Mouse (Mus musculus) cerebellum, adult 9-11 months (tissue): Measurements from ENCODE around the gene Git1.

Experiments
- DNase-seq: peaks from one replicate; pipeline ENCODE4 v3.0.0; 2022

Git1 gene

DNA sequence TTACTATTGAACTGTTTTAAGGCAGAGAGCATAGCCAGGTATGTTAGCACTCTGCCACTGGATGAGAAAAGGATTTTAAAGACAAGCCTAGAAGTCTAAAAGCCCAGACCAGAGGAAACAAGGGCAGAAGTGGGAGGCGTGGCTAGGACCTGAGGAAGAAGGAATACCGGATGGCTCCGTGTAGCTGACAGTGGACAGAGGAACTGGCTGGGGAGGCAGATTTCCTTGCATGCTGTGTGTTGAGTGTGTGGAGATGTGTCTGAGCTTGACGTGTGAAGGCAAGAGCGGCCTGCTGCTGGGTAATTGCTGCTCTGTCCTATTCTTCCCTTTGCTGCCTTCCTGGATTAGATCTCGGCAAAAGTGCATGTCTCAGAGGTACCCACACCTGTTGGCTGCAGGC is 9.1 kb downstream of the Git1 start:
- peak; percentile 32 for DNase-seq

DNA sequence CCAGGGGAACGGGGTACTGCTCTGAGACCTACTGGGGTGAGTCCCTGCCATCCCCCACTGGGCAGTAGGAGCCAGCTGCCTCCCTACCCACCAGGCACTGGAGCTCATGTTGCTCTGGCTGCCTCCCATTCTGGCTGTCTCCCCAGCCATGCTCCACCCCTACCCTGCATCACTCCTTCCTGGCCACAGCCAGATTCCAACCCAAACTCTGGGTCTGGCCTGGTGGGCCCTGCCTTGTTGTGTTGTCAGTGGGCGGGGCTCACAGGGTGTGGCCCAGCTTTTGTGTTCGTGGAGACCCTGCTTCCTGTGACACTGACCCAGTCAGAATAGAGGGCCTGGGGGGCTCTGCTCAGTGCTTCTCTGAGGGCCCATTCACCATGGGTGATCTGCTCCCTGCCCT is 10.1 kb downstream of the Git1 start:
- DNase-seq: no peak

DNA sequence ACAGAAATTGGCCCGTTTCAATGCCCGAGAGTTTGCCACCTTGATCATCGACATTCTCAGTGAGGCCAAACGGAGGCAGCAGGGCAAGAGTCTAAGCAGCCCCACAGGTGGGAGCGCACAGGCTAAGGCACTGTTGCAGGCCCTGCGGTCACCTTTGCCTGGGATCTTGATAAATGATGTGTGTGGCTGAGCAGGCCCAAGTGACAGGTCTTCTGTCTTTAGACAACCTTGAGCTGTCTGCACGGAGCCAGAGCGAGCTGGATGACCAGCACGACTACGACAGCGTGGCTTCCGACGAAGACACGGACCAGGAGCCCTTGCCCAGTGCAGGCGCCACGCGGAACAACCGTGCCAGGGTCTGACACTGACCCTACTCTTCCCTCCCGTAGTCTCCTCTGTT is 11.0 kb downstream of the Git1 start:
- DNase-seq: peak; percentile 33

DNA sequence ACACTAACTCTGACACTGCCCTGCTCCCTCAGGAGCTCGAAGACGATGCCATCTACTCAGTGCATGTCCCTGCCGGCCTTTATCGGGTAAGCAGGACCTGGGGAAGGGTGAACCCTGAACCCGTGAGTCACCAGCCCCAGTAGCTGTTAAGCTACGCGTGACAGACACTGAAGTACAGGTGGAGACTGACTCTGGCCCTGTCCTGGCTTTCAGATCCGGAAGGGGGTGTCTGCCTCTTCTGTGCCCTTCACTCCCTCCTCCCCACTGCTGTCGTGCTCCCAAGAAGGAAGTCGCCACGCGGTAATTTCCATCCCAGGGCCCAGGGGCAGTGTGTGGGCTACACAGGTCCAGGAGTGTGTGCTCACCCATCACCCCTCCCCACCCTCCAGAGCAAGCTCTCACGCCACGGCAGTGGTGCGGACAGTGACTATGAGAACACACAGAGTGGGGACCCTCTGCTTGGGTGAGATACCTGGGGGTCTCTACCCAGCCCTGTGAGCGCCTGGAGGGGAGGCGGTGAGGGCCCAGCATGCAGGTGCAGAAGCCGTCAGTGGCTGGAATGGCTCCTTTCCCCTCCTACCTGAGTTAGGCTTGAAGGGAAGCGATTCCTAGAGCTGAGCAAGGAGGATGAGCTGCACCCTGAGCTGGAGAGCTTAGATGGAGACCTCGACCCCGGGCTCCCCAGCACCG is 12.1 kb downstream of the Git1 start:
- peak; percentile 40 for DNase-seq

DNA sequence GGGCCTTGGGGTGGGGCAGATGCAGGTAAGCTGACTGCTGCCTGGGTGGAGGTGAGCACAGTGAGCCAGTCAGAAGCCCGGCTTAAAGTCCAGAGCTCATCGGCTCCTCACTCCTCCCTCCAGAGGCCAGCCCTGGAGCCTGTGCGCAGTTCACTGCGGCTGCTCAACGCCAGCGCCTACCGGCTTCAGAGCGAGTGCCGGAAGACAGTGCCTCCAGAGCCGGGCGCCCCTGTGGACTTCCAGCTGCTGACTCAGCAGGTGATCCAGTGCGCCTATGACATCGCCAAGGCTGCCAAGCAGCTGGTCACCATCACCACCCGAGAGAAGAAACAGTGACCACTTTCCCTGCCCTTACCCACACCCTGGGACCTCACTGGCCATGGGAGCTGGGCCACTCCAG is 12.9 kb downstream of the Git1 start:
- peak; percentile 46 for DNase-seq

DNA sequence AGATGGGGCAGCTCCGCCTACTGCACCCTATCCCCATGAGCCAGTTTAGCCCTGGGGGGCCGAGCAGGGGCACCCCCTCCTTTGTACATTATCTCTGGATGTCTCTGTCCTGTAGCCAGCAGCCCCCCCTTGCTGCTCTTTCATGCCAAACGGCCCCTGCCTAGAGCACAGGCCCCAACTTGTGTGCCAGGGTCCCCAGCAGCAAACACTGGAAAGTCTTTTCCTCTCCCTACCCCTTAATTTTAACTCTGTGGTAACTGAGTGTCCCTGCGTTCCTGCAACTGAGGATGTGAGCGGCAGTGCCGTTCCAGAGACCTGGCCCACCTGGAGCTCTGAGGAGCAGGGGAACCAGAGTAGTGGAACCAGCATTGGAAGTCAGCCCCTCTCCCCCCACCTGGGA is 13.6 kb downstream of the Git1 start:
- DNase-seq: no peak

DNA sequence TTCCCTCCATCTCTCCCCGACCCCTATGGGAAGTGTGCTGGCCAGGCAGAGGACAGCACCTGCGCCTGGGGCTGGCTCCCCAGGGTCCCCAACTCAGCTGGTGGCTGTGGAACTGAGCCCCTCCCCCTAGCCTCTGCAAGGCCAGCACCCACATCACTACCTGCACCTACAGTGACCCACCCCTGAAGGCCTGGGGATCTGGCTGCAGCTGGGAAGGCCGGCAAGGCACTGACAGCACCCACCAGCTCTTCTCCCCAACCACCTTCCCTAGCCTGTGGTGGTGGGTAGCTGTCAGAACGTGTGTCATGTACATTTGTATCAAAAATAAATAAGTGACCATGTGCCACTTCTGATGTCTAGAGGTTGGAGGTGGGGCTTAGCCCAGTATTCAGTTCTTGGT is 14.1 kb downstream of the Git1 start:
- peak; percentile 55 for DNase-seq

DNA sequence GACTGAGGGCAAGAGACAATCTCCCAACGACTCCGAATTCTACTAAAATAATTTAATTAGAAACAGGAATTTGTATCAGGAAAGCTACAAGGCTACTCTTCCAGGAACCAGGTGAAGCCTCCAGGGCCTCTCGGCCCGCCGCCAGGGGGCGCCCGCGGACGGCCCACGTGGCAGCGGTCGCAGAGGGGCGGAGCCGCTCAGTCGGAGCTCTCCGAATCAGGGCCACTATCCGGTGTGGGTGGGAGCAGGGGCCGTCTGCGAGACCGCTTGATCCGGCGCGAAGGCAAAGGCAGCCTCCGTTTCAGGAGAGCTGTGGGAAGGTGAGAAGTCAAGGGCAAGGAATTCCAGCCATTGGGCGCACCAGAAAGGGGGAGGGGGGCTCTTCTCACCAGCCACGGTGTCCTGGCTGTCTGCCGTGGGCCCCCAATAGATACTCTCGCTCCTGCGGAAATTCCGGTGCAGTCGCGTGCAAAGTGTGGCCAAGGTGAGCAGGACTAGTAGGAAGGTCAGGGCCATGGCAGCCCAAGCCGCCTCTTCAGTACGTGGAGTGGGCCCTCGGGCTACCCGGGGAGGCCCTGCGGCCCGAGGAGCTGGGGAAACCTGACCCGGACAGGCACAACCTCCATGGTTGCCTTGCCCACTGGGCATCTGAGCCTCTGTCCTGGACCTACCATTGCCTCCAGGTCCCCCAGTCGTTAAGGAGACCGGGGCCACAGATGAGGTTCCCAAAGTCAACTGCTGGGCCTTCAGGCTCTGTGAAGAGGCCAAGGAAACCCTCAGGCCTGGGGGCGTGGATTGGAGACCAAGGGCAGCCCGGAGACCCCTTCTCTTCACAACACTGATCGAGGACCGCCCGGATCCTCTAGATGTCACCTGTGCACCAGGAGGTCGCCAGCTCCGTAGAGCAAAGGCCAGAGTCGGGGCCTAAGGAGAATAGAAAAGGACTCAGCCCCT is 15.0 kb downstream of the Git1 start:
- DNase-seq: peak; percentile 80

DNA sequence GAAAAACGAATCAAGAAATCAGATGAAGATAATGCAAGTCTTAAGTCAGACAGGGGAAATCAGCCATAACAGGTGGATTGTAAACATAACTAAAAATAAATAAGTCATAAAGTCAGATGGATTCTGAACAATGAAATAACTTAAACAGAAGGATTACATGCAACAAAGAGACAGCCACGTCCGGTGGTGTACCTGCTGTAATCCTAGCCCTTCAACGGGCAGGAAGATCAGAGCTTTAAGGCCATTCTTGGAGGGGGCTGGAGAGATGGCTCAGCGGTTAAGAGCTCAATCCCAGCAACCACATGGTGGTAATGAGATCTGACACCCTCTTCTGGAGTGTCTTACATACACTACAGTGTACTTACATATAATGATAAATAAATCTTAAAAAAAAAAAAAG is 18.0 kb downstream of the Git1 start:
- peak; percentile 16 for DNase-seq

DNA sequence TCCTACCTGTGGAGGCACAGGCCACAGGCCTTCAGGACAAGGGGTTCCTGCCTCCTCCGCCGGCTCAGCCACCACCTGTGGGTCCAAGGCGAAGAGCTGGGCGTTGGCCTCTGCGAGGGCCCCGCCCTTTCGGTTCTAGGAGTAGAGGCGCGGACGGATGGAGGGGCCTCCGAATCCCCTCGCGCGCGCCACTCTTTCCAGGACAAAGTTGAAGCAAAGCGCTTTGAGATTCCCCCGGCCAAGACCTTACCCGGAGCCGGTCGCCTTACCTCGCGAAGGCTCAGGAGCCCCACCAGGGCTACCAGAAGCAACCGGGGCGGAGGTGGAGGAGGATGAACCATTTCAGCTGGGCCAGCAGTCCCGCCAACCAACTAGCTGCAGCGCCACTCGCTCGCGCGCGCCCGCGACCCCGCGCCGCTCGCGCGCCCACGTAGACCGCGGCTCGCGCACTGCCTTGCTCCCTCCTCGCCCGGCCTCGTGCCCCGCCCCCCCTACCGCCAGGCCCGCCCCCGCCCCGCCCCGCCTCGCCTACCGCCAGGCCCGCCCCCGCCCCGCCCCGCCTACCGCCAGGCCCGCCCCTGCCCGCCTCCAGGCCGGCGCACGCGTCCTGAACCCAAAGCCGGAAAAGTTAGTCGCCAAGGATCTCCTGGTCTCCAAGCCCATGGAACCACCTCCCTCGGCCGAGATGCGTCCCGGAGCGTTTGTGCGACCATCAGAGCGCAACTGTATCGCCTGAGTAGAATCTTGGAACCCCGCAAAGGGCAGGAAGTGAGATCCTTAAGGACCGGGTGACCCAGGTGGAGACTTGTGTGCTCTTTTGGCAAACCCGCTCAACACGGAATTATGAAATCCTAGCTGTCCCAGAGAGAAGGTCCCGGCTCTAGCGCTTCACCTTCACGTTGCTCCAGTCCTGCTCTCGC is 19.8 kb downstream of the Git1 start:
- peak; percentile 83 for DNase-seq

DNA sequence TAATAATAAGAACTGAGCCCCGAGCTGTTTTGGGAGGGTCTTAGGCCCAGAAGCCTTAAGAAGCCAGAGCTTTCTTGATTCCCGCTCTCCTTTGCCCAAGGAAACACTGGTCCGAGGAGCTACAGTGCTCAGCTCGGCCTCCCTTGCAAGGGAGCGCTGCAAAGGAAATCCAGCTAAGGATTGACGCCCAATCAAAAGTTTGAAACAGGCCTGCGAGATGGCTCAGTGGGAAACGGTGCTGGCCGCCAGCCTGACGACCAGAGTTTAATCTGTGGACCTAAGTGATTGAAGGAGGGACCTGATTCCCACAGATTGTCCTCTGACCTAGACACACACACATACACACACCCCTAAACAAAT is 20.4 kb downstream of the Git1 start:
- DNase-seq: peak; percentile 34

DNA sequence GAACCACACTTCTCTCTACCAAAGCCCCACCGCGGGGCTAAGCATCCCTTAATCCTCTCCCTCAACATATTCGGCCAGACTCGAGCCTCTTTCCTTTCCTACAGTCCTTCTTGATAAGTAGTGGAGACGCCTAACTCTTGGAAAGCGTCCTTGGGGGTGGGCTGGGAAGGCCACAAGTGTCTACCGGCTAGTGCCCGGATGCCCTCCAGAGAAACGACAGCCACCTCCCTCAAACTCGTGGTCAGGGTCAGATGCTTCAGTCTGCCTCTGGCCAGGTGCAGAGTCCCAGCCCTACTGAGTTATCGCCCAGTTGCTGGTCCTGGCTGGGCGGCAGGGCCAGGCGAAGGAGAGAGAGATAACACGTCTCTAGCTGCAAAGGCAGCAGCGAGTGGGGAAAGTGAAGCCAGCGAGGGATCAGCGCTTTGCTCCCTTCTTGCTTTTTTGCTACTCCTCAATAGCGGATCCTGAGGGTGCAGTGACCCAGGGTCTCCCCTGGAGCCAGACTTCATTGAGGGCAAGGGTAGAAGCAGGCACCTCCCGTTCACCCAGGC is 21.0 kb downstream of the Git1 start:
- DNase-seq: peak; percentile 36

DNA sequence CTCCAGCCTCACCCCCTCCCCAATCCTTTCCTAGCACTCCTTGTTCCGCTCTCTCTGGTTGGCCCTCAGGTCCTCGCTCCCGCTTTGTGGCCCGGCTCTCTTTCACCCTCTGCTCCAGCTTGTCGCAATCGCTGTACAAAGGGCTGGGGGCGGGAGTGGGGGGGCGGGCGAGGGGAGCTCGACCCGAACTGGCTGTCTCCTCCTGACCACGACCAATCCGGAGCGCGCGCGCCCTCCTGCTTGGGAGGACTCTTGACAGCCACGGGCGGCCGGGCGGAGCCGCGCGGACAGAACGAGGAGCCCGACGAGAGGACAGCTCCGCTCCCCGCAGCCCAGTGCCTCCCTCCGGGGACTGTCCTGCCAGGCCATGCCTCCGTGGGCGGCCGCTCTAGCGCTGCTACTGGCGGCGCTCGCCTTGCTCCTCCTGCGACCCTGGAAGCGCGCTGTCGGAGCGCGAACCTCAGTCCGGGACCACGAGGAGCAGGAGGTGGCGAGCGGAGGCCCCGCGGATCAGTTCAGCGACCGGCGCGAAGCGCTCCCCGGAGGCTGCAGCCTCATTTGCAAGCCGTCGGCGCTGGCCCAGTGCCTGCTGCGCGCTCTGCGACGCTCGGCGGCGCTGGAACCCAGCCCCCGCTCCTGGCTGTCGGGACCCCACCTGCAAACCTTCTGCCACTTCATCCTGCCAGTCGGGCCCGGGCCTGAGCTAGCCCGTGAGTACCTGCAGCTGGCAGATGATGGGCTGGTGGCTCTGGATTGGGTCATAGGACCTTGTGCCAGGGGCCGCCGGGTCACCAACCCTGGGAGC is 21.7 kb downstream of the Git1 start, which contains the start of gene Abhd15:
Gene Abhd15, plus strand, starts transcription at position 290 of the 805 bp plus-strand sequence.
- peak; percentile 58 for DNase-seq

DNA sequence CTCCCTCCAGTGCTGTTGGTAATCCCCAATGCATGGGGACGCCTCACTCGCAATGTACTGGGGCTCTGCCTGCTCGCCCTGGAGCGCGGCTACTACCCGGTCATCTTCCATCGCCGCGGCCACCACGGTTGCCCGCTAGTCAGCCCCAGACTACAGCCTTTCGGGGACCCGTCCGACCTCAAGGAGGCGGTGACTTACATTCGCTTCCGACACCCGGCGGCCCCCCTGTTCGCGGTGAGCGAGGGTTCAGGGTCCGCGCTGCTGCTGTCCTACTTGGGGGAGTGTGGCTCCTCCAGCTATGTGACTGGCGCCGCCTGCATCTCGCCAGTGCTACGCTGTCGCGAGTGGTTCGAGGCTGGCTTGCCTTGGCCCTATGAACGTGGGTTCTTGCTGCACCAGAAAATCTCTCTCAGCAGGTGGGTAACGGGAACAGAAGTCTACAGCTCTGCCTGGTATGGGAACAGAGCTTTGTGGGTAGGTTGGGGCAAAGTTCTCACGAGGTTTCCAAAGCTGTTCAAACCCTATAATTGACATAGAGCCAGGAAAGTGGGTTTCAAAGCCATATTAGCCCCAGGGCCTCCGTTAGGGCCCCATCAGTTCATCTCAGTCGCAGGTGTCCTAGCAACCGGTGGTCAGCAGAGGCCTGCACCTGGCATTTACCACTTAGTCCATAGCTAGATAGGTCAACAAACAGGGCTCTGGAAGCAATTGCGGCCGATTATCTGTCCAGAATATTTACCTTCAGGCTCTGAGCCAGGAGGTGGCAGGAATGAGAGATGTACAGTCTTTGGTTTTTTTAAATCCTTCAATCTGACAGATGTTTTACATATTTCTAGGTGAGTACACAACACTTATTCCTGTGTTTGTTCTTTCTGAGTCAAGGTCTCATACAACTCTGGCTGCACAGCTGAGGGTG is 22.5 kb downstream of the Git1 start, which contains the start of gene Trp53i13:
Gene Trp53i13, minus strand, starts transcription at position 344 of the 916 bp plus-strand sequence.
- DNase-seq: peak; percentile 33

DNA sequence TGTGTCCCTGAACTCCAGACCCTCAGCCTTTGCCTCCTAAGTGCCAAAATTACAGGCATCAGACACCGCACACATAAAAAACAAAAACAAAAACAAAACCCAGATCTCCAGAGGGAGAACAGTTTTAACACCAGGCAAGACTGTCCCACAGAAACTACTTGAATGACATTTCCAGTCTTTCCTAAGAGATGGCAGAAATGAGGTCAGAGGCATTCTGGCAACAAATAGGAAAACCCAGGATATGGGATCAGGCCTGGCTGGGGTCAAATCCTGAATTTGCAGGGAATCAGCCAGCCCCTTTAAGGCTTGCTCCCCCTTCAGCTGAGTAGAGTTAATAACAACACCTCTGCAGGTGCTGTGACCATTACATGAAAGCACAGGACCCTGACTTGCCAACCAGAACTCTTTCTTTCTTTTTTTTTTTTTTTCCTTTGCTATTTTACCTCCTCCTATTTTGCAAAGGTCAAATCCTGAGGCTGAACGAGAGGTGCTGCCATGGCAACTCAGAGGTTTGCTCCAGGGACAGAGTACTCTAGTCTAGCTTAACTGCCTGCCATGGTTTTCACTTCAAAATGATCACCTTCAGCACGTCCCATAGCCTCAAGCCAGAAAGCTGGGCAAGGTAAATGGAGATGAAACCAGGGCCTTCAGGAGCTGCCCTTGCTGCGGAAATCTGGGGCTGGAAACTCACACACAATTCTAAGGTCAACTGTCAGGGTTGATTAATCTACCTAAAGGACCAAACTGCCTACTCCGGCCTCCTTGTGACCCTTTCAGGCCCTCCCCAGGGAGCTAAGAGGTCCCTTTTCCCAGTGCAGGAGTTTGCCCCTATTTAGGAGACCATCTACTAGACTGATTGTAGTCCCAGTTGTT is 23.4 kb downstream of the Git1 start:
- no peak for DNase-seq

DNA sequence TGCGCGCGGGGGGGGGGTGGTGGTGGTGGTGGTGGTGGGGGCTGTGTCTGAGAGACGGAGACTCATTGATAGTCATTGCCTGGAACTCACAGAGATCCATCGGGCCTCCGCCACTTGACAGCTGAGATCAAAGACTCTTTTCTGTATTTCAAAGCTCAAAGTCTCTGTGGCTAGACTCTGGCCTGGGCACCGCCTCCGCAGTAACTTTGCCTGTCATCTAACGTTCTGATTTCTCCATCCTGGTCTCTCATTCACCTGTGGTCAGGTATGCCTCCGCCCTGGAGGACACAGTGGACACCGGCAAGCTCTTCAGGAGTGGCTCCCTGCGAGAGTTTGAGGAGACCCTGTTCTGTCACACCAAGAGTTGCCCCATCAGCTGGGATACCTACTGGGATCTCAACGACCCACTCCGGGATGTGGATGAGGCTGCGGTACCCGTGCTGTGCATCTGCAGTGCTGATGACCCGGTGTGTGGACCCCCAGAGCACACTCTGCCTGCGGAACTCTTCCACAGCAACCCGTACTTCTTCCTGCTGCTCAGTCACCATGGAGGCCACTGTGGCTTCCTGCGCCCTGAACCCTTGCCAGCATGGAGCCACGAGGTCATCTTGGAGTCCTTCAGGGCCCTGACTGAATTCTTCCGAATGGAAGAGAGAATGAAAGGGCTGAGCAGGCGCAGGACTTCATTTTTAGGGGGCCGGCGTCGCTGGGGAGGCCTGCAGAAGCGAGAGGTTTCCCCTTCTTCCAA is 24.9 kb downstream of the Git1 start:
- peak; percentile 16 for DNase-seq

DNA sequence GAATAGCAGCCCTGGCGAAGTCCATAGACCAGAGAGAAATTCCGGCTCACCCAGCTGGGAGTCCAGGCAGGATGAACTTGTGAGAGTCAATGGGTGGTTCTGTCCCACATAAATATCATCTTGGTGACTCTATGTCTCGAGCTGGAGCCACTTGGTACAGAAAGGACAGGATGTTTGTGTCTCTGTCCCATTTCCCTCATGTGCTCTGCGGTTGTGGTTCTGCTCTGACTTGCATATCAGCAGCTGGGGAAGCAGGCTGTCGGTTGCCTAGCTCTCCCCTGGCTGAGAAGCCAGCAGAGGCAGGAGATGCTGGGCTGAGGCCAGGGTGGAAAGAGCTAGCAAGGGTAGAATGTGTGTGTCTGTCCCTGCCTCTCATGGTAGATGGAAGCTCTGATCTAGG is 25.7 kb downstream of the Git1 start, which contains the start of gene Gm10392:
Gene Gm10392, minus strand, starts transcription at position 156 of the 400 bp plus-strand sequence.
- no peak for DNase-seq
